Mouse (Mus musculus): ENCODE results near the gene Sptbn4. TPM values are rescaled to one million over a fixed set of nuclear protein-coding genes. Genes with fewer than 3 reads are reported as not detected.

The Sptbn4 gene
- polyA plus RNA-seq, 1 experiment: 171 TPM

- Histone ChIP-seq H3K27ac (ENCODE audit: insufficient read depth, low read length) (peak overlapping the region; percentile 91; the same call in 1 of the 2 replicates), H3K27me3 (ENCODE audit: control insufficient read depth, insufficient read depth, low read length) (no peaks in the 10 kb centered on the region), H3K4me1 (ENCODE audit: control insufficient read depth, insufficient read depth, low read length) (peaks cover 26% of the 10 kb centered on the region), H3K4me3 (replicated peaks; ENCODE audit: insufficient read depth, low read depth, low read length) (no peak overlapping the region)
- peak; percentile 38 to 40 for DNase-seq
- 79% methylated on average over 25 of the region's 25 CpGs for WGBS
- TF ChIP-seq POLR2A (IDR thresholded peaks at IDR 0.05; ENCODE audit: borderline replicate concordance, insufficient read depth, low read length) (no peak), CTCF (IDR thresholded peaks at IDR 0.05; ENCODE audit: borderline replicate concordance, insufficient read depth, low read depth, low read length) (no peak)
These were observed 41.9 kb upstream of the Sptbn4 start for GRCm38 (mm10) chr7:27489270-27489869.

- TF ChIP-seq POLR2A (IDR thresholded peaks at IDR 0.05; ENCODE audit: borderline replicate concordance, insufficient read depth, low read length) (no peak), CTCF (IDR thresholded peaks at IDR 0.05; ENCODE audit: borderline replicate concordance, insufficient read depth, low read depth, low read length) (no peak)
- H3K4me1 ChIP-seq (ENCODE audit: control insufficient read depth, insufficient read depth, low read length): peaks cover 26% of the 10 kb centered on the region
- DNase-seq: peak; percentile 63 to 70
- H3K27ac ChIP-seq (ENCODE audit: insufficient read depth, low read length): peak overlapping the region; percentile 82
- peak overlapping the region; percentile 92 for H3K4me3 ChIP-seq (replicated peaks; ENCODE audit: insufficient read depth, low read depth, low read length)
- 2% methylated on average over 13 of the region's 13 CpGs for WGBS
- H3K27me3 ChIP-seq (ENCODE audit: control insufficient read depth, insufficient read depth, low read length): no peaks in the 10 kb centered on the region
These were observed 40.3 kb upstream of the Sptbn4 start for GRCm38 (mm10) chr7:27487740-27488268.

GRCm38 (mm10) chr7:27486770-27487697 is 39.5 kb upstream of the Sptbn4 start, which contains the start of gene Sertad1:
TSS of gene Sertad1 (plus strand) at chr7:27486910.
- Histone ChIP-seq H3K27ac (ENCODE audit: insufficient read depth, low read length) (peak within 1 kb of the TSS; percentile 82), H3K27me3 (ENCODE audit: control insufficient read depth, insufficient read depth, low read length) (no peaks in the 10 kb centered on the region), H3K4me1 (ENCODE audit: control insufficient read depth, insufficient read depth, low read length) (peaks cover 23% of the 10 kb centered on the region), H3K4me3 (replicated peaks; ENCODE audit: insufficient read depth, low read depth, low read length) (peak within 1 kb of the TSS; percentile 92)
- peak; percentile 100 for DNase-seq
- TF ChIP-seq CTCF (IDR thresholded peaks at IDR 0.05; ENCODE audit: borderline replicate concordance, insufficient read depth, low read depth, low read length) (peak; percentile 49), POLR2A (IDR thresholded peaks at IDR 0.05; ENCODE audit: borderline replicate concordance, insufficient read depth, low read length) (peak; percentile 100)
- WGBS: under 1% methylated on average over 80 of the region's 80 CpGs

- TF ChIP-seq POLR2A (IDR thresholded peaks at IDR 0.05; ENCODE audit: borderline replicate concordance, insufficient read depth, low read length): no peak
- TF ChIP-seq CTCF (IDR thresholded peaks at IDR 0.05; ENCODE audit: borderline replicate concordance, insufficient read depth, low read depth, low read length): no peak
- H3K27ac ChIP-seq (ENCODE audit: insufficient read depth, low read length): no peak overlapping the region
- DNase-seq: peak in 1 of 2 experiments; percentile 38
- no peaks in the 10 kb centered on the region for H3K27me3 ChIP-seq (ENCODE audit: control insufficient read depth, insufficient read depth, low read length)
- peak overlapping the region; percentile 51 for H3K4me3 ChIP-seq (replicated peaks; ENCODE audit: insufficient read depth, low read depth, low read length)
- peaks cover 19% of the 10 kb centered on the region for H3K4me1 ChIP-seq (ENCODE audit: control insufficient read depth, insufficient read depth, low read length)
- WGBS: 4% methylated on average over 13 of the region's 13 CpGs
These were observed 38.8 kb upstream of the Sptbn4 start for GRCm38 (mm10) chr7:27486102-27486769.

GRCm38 (mm10) chr7:27483860-27484259 is 36.4 kb upstream of the Sptbn4 start:
- no peak overlapping the region for H3K27ac ChIP-seq (ENCODE audit: insufficient read depth, low read length)
- WGBS: 88% methylated on average over 4 of the region's 4 CpGs

GRCm38 (mm10) chr7:27481627-27481969 is 34.1 kb upstream of the Sptbn4 start:
- TF ChIP-seq POLR2A (IDR thresholded peaks at IDR 0.05; ENCODE audit: borderline replicate concordance, insufficient read depth, low read length) (peak; percentile 58; the same call in 1 of the 2 replicates), CTCF (IDR thresholded peaks at IDR 0.05; ENCODE audit: borderline replicate concordance, insufficient read depth, low read depth, low read length) (no peak)
- H3K4me3 ChIP-seq (replicated peaks; ENCODE audit: insufficient read depth, low read depth, low read length): peak overlapping the region; percentile 58
- H3K27ac ChIP-seq (ENCODE audit: insufficient read depth, low read length): peak overlapping the region; percentile 86
- peak; percentile 79 to 85 for DNase-seq
- no peaks in the 10 kb centered on the region for H3K4me1 ChIP-seq (ENCODE audit: control insufficient read depth, insufficient read depth, low read length)
- no peaks in the 10 kb centered on the region for H3K27me3 ChIP-seq (ENCODE audit: control insufficient read depth, insufficient read depth, low read length)
- 1% methylated on average over 10 of the region's 12 CpGs for WGBS

More at GRCm38 (mm10) chr7:27483860-27484259, 36.4 kb upstream of the Sptbn4 start:
- peaks cover 7% of the 10 kb centered on the region; the same call in 1 of the 2 replicates for H3K4me1 ChIP-seq (ENCODE audit: control insufficient read depth, insufficient read depth, low read length)
- no peak overlapping the region for H3K4me3 ChIP-seq (replicated peaks; ENCODE audit: insufficient read depth, low read depth, low read length)
- H3K27me3 ChIP-seq (ENCODE audit: control insufficient read depth, insufficient read depth, low read length): no peaks in the 10 kb centered on the region
- no peak for DNase-seq
- TF ChIP-seq POLR2A (IDR thresholded peaks at IDR 0.05; ENCODE audit: borderline replicate concordance, insufficient read depth, low read length) (no peak), CTCF (IDR thresholded peaks at IDR 0.05; ENCODE audit: borderline replicate concordance, insufficient read depth, low read depth, low read length) (no peak)

GRCm38 (mm10) chr7:27480927-27481626 is 33.6 kb upstream of the Sptbn4 start:
- WGBS: 19% methylated on average over 11 of the region's 11 CpGs
- no peak for DNase-seq
- H3K27ac ChIP-seq (ENCODE audit: insufficient read depth, low read length): no peak overlapping the region; the same call in 1 of the 2 replicates
- H3K27me3 ChIP-seq (ENCODE audit: control insufficient read depth, insufficient read depth, low read length): no peaks in the 10 kb centered on the region
- H3K4me3 ChIP-seq (replicated peaks; ENCODE audit: insufficient read depth, low read depth, low read length): peak overlapping the region; percentile 58
- no peaks in the 10 kb centered on the region for H3K4me1 ChIP-seq (ENCODE audit: control insufficient read depth, insufficient read depth, low read length)
- no peak for TF ChIP-seq CTCF (IDR thresholded peaks at IDR 0.05; ENCODE audit: borderline replicate concordance, insufficient read depth, low read depth, low read length)
- TF ChIP-seq POLR2A (IDR thresholded peaks at IDR 0.05; ENCODE audit: borderline replicate concordance, insufficient read depth, low read length): no peak
